Mouse (Mus musculus): ENCODE data around the gene Pappa2.

Gene Pappa2

GRCm38 (mm10) chr1:158980390-158980789 is at the start of gene Pappa2:
TSS of gene Pappa2 (minus strand) at chr1:158980490.
- DNase-seq = no peak

GRCm38 (mm10) chr1:159029106-159029505 is 48.8 kb upstream of the Pappa2 start:
- no peak for DNase-seq

- no peak for DNase-seq
Measured at GRCm38 (mm10) chr1:159014940-159015660, 34.8 kb upstream of the Pappa2 start.

- no peak for DNase-seq
Measured at GRCm38 (mm10) chr1:158987042-158987441, 6.8 kb upstream of the Pappa2 start.

DNA sequence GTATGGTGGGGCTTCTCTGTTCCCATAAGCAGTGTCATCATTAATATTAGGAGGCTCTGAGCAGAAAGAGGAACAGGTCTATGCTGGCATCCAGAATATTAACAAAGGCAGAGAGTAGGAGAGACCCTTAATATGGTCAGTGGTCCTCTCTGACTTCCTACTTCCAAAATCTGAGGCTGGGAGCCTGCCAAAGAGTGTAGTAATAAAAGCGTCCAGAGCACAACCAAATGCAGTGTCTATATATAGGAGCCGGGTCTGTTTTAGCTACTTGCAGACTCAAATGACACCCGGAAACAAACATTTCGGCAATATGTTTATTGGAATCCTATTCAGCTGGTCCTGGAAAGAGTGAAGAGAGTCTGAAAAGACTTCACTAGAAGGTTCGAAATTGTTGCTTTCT is 17.9 kb downstream of the Pappa2 start:
- DNase-seq = no peak

GRCm38 (mm10) chr1:158960984-158961383 is 19.3 kb downstream of the Pappa2 start:
- DNase-seq = no peak

GRCm38 (mm10) chr1:158960549-158960948 is 19.7 kb downstream of the Pappa2 start:
- DNase-seq = no peak

- no peak for DNase-seq
Measured at GRCm38 (mm10) chr1:158956361-158956760, 23.9 kb downstream of the Pappa2 start.

DNA sequence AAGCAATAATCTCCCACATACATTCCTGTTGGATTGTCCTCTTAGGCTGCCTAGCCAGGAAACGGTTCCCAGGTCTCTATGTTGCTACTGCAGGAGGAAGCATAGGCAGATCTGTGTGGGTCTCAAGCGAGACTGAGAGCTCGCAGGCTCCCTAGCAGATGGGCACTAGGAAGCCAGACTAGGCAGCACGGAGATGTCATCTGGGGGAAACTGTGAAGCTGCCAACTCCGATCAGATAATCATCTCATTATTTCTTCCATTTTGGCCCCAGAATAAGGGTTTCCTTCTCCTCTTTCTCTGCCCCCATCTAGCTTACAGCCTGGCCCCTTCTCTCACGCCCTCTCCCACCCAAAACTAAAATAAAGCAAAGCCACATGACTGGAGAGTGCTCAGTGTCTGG is 25.5 kb downstream of the Pappa2 start:
- no peak for DNase-seq

DNA sequence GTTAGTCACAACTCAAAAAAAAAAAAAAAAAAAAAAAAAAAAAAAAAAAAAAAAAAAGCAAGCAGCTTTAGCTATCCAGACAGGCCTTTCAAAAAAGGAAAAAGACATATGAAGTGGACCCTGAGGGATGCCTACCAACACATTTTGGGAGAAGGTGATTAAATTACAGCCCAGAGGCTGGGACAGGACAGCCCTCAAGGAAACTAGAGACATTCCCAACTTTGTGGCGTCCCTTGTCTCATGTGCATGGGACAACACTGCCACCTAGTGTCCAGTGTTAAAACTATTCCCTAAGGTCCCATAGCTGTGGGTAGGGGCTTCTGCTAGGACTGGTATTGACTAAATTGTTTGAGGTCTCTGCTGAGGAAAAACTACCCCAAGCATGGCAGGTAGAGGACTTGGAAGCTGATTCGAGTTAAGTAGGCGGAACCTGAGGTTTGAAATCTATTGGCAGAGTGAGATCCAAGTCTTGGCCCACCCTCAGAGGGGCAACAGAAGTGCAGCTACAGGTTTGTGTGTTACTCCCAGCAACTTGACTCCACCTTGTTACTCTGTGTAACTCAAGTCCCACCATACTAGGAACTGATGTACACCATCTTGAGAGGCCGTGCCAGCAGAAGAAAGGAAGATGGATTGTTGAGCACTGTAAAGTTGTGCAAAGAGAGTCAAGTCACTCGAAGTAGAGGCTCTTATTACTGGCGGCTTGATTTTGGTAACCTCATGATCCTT is 26.6 kb downstream of the Pappa2 start:
- peak; percentile 39 to 75 for DNase-seq

- no peak for DNase-seq
Measured at GRCm38 (mm10) chr1:158949041-158949440, 31.2 kb downstream of the Pappa2 start.

DNA sequence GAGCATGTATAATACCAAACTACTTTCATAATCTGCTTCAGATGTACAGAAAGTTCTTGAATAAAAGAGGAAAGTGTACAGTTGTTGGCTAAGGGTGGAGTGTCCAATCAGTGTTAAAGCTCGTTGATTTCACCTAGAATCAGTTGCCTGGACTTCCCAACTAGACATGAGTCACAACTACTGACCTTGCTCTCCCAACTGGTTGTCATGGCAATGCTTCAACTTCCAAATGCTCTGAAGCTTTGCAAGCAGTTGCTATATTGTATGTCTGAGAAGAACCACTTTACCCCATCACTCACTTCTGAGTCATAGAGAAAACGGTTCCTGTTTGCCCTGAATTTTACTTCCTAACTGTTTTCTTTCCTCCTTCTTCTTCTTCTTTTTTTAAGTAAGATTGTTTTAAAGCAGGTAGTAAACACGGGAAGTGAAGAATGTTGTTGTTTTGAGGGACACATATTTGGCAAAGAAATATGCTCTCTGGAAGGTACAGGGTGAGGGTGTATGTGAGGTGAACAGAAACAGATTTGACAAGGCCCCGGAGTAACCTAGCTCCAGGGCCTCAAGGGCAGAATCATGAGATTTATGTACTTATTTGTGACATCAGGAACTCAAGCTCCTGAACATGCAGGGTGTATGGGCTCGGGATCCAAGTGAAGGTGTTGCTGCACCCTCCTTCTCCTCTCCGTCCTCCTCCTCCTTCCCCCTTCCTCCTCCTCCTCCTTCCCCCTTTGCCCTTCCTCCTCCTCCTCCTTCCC is 32.1 kb downstream of the Pappa2 start:
- DNase-seq = no peak

GRCm38 (mm10) chr1:158944936-158945335 is 35.4 kb downstream of the Pappa2 start:
- no peak for DNase-seq

GRCm38 (mm10) chr1:158942864-158943263 is 37.4 kb downstream of the Pappa2 start:
- DNase-seq = no peak

- no peak for DNase-seq
Measured at GRCm38 (mm10) chr1:158940966-158941365, 39.3 kb downstream of the Pappa2 start.

- no peak for DNase-seq
Measured at GRCm38 (mm10) chr1:158934447-158934846, 45.8 kb downstream of the Pappa2 start.

DNA sequence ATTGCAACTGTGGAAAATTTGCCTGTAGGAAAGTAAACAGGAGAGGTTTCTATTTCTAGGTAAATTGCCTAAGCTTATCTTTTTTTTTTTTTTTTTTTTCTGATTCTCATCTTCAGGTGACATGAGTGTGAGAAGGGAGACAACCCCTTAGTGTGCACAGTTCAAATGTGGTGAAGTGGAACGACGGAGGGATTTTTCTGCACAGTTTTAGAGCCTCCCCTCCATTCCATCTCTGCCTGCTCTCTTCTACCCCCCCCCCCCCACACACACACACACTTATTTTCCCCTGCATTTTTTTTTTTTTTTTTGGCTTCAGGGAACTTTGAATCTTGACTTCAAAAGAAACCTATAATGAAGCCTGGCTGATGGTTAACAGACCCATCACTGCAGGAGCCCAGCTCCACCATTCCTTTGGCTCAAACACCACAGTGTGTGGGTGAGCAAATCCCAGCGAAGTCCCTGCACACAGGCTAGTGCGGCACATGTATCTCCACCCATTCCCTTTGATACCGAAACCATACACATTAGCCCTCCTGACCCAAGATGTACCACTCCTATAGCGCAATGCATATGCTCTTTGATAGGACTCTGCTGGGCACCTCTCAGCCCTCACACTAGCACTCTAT is 49.0 kb downstream of the Pappa2 start:
- no peak for DNase-seq

- DNase-seq = no peak
Measured at GRCm38 (mm10) chr1:158929369-158929768, 50.9 kb downstream of the Pappa2 start.

- no peak for DNase-seq
Measured at GRCm38 (mm10) chr1:158920451-158920850, 59.8 kb downstream of the Pappa2 start.

DNA sequence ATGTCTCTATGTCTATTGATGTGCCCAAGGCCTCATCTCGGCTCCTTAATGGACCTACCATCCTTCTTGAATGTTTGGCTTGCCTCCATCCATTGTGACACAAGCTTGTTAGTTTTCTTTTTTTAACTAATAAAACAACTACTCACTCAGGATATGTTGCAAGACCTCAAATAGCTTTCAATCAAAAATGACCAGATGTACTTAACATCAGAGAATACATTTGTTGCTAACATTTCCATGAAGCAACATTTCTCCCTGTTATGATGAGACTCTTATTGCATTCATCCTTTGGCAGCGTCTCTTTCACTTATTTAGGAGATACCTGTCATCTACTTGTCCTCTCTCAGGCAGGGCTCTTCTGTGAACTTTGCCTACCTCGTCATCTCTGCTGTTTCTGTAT is 61.4 kb downstream of the Pappa2 start:
- DNase-seq = no peak

GRCm38 (mm10) chr1:158917067-158917466 is 63.2 kb downstream of the Pappa2 start:
- no peak for DNase-seq

DNA sequence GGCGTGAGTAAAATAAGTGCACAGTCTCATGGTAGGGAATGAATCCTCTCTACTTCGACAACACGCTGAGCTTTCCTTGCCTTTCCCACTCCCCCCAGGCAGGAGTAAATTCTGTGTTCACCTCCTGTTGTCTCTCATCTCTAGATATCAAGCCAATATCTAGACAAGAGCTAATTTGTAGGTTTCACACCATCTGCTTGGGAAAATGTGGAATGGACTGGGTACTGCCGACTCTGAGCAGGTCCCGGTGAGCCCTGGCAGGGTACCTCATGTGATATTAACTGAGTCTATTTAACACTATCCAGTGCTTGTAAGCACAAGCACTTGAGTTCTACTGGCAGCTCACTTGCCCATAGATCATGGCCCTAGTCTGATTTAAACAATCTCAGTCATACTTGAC is 64.7 kb downstream of the Pappa2 start:
- no peak for DNase-seq

DNA sequence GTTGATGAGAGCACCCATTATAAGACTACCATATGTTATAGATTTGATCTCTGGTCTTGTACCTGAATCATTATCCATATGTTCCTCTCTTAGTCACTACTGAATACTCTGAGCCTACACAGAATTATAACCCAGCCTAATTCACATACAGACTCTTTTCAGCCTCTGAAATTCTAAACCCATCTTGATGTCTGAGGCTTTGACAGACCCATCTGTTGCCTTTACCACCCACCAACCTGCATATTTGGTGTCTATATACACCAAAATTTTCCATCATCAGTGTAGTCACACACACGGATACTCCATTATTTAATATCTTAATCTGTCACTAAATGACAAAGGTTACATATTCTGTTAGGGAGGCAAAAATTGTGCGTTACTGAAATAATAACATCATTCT is 69.6 kb downstream of the Pappa2 start:
- DNase-seq = no peak

All from kidney, postnatal 36 days (tissue).